Mouse (Mus musculus) liver, embryonic 14.5 days (tissue): ENCODE measurements around the gene Hoga1.

Experiments used
- CTCF ChIP-seq: IDR thresholded peaks from 2 replicates; pipeline ENCODE4 v1.5.1; 2016; ENCODE audit warnings: antibody characterized with exemption, low read depth, control low read depth
- EP300 ChIP-seq: IDR thresholded peaks from 2 replicates; pipeline ENCODE4 v1.6.1; 2016; ENCODE audit warnings: antibody characterized with exemption, low read depth

DNA sequence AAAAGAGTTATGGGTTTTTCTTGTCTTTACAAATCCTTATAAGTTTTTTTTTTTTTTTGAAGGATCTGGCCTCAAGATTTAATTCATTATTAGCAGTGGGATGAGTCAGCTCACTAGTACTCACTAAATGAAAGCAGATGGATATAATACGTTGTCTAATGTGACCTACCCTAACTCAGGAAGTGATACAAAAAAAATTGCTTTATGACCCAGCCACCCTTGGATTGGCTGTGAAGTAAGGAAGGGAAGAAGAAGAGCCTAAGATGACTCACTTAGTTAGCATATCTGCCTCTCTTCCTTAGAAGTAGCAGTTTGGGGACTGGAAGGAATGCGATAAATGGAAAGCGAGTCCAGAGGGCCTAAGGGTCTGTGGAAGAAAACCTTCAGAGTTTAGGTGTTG lies 54.0 kb downstream of the Hoga1 start:
- no peak for TF ChIP-seq CTCF
- TF ChIP-seq EP300, result no peak
